Mouse (Mus musculus) lung, postnatal 4 days (tissue): ENCODE data around the gene Erap1.
A peak's percentile ranks its signal among the peaks of the same experiment; 100 is the strongest.
"Not testable (repeated sequence)": the region's sequence is repeated elsewhere in the genome, so short reads cannot be mapped to it uniquely, and the experiment has no call there.

Experiments used
- DNase-seq, 2 experiments: peaks; one replicate each; pipeline ENCODE4 v3.0.0; 2021

Erap1 gene

DNA sequence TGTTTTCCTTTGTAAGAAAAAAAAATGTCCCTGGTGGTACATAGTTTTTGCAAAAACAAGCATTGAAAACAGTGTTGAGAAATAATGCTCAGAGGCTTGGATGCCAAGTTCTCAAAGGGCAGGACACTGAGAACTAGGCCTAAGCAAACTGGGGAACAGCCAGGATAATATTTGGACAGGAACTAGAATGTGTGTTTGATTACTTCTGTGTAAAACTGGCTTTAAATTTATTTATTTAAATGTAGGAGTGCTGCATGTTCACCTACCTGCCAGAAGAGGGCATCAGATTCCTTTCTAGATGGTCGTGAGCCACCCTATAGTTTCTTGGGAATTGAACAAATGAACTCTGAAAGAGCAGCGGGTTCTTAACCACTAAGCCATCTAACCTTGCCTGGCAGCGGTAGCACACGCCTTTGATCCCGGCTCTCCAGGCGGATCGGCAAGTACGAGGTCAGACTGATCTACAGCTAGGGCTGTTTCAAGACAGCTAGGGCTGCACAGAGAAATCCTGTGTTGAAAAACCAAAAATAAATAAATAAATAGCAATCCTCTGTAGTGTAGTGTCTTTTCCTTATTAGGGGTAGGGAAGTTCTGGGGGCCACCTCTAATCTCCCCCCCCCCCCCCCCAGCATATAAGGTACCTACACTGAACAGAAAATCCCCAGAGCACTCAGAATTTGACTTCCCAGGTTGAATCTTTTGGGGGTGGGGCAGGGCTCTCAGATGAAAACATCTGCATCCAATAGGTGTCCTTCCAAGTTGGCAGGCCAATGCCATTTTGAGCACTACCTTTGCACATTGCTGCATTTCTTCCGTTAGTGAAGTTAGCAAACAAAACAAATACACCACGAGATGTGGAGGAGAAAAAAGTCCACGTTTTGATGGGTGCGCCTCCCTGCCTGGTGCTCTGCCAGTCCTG, at the start of gene Erap1:
Gene Erap1 (plus strand): TSS at position 776 of the 919 bp plus-strand sequence.
- DNase-seq = peak in 1 of 2 experiments; percentile 29

DNA sequence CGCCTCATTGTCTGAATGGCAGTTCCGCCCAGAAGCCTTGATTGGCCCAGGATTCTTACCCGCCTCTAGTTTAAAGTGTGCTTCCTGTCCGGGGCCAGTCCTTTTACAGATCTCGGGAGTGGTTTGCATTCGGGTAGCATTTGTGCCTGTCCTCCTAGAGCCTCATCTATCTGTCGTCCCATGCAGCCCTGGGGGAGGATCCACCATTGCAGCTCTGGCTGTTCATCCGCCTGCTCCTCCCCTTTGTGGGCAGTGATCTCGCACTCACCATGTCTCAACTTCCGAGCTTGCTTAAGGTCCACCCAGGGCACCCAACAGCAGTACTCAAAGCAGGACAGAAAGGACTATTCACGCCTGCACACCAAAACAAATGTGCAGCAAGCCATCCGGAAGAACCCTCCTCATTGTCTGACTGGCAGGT, 48.0 kb upstream of the Erap1 start:
- peak; percentile 27 to 50 for DNase-seq

GRCm38 (mm10) chr13:74591828-74592227, 47.5 kb upstream of the Erap1 start:
- DNase-seq = not testable (repeated sequence)

- DNase-seq = not testable (repeated sequence)
Observed at GRCm38 (mm10) chr13:74597022-74597421, 42.3 kb upstream of the Erap1 start.

- DNase-seq = not testable (repeated sequence)
Observed at GRCm38 (mm10) chr13:74601776-74602175, 37.6 kb upstream of the Erap1 start.

DNA sequence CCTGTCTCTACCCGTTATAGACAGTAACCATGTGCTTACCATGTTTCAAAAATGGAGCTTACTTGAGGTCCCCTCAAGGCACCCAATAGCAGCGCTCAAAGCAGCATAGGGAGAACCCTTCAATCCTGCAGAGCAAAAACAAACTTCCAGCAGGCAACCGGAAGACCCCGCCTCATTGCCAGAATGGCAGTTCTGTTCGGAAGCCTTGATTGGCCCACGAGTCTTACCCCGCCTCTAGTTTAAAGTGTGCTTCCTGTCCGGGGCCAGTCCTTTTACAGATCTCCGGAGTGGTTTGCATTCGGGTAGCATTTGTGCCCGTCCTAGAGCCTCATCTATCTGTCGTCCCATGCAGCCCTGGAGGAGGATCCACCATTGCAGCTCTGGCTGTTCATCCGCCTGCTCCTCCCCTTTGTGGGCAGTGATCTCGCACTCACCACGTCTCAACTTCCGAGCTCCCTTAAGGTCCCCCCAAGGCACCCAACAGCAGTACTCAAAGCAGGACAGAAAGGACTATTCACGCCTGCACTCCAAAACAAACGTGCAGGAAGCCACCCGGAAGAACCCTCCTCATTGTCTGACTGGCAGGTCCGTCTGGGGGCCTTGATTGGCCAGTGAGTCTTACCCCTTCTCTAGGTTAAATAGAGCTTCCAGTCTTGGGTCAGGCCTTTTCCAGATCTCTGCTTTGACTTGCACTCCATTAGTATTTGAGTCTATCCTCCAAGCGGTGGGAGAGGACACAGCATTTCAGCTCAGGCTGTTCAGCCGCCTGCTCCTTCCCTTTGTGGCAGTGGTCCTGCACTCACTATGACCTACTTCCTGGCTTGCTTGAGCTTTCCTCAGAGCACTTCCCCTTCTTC, 22.0 kb upstream of the Erap1 start:
- peak; percentile 84 to 89 for DNase-seq

- DNase-seq = no peak
Observed at GRCm38 (mm10) chr13:74632327-74632726, 7.0 kb upstream of the Erap1 start.

- no peak for DNase-seq
Observed at GRCm38 (mm10) chr13:74632857-74633256, 6.5 kb upstream of the Erap1 start.

- peak; percentile 86 to 91 for DNase-seq
Observed at GRCm38 (mm10) chr13:74639712-74640522, 549 bp downstream of the Erap1 start.

DNA sequence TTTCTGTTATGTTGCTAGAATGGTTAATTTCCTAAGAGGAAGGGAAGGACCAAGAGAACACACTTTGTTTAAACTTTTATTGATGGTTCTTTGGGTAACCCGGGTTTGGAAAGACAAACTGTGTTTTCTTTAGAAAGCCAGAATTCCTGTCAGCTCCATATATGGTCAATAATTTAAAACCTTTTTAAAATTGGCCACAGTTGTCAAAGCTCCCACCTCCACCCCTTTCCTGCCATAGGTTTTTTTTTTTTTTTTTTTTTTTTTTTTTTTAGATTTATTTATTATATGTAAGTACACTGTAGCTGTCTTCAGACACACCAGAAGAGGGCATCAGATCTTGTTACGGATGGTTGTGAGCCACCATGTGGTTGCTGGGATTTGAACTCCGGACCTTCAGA, 1.2 kb downstream of the Erap1 start:
- DNase-seq = not testable (repeated sequence)

DNA sequence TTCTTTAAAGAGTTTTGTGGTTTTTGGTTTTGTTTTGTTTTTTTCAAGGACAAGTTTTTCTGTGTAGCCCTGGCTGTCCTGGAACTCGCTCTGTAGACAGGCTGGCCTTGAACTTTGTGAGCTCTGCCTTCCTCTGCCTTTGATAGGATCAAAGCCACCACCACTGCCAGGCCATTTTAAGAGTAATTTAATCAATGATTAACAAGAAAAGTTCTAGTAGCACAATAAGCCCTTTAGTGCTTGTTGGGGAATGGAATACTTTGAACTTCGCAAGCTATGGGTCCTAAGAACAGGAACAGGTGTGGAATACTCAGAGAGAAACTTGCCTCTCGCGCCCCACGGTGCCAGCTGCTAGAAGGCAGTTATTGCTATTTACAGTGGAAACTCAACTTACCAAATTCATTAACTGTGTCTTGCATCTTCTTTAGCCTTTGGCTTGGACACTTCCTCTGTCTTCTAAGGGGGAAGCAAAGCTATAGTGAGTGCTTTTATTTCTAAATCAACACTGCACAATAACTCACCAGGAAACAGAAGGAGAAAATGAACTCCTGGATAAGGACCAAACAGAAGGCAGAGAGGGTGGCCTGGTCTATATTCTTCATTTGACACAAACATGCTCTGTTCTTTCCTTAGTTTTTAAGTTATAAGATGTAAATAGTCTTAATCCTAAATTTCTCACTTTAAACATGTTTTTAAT, 56.3 kb downstream of the Erap1 start:
- DNase-seq = no peak

DNA sequence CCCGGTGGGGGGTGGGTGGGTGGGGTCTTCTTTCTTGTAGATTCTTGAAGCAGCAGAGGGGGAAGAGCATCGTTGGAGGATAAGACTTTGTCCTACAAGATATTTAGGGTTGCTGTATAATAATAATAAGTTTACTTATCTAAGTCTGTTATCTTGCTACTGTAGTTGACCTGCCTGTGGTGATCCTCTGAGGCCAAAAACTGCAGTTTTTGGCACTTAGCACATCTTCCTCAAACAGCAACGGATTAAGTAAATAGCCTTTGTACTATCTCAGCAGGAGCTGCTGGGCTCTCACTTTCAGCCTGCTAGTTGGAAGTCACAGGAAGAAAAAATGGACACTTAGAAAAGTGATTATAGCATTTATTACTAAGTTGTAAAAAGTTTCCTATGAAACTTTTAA, 56.9 kb downstream of the Erap1 start:
- DNase-seq = no peak

DNA sequence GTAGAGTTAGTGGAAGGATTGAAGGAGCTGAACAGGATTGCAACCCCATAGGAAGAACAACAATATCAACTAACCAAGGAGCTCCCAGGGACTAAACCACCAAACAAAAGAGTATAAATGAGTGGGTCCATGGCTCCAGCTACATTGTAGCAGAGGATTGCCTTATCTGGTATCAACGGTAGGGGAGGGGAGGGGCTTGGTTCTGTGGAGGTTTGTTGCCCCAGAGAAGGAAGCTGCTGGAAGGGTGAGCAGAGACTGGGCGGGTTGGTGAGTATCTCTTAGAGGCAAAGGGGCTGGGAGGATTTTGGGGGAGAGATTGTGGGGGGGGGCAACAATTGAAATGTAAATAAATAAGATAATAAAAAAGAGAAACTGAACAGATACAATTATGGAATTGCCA, 79.6 kb downstream of the Erap1 start:
- DNase-seq = no peak

DNA sequence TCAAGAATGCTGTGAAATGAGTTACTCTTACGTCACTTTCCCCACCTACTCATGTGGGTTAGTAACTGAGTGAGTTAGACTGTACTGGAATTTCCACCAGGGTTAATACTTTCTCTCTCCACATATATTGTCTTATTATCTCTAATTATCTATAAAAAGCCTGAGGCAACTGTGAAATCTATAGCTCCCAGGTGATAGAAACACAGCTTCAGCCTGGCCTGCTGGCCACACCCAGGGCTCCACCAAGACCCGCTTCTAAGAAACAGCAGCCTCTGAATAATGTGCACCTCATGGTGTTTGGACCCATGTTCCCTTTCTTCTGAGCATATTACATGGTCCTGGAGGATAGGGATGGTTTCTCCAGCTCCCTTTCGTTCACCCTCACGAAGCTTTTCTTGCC, 94.4 kb downstream of the Erap1 start:
- no peak for DNase-seq

DNA sequence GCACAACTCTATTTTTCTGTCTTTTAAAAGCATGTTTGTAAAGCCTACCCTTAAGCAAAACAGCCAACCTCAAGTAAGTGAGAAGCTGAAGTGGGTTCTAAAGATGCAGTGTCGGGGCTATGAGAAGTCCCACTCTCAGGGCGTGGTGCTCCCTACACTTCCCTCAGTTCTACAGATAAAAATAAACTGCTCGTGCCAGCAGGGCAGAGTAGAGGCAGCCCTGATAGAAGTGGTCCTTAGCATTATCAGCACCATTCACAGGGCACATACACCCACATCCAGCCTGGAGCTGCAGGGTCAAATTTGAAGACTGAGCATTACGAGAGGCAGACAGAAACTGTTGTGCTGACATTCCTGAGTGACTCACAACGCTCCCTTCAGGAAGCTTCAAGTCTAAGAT, 96.5 kb downstream of the Erap1 start:
- DNase-seq = no peak

GRCm38 (mm10) chr13:74736396-74736795, 97.0 kb downstream of the Erap1 start:
- DNase-seq = no peak
